Mouse (Mus musculus): ENCODE measurements around the gene Xpnpep3. TPM values are rescaled to one million over a fixed set of nuclear protein-coding genes. Genes with fewer than 3 reads are reported as not detected.
"Not testable (repeated sequence)": the region's sequence is repeated elsewhere in the genome, so short reads cannot be mapped to it uniquely, and the experiment has no call there.

Xpnpep3 gene
- total RNA-seq, 2 experiments from 2014 or later, result 11.7 to 15.2 TPM

DNA sequence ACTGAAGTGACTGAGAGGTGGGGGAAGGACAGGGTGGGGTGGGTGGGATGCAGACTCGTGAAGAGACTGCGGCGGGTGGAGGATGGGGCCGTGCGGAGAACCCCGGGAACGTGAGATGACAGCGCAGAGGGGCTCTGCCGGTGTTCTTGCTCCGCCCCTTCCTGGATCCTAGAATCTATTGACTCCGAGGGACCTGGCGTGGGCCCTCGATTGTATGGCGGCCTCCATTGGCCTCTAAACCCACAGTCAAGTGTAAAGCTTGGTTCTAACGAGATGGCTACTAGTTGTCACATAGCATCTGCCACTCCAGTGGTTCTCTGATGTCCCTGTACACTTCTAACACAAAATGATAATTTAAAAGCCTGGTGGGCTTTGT, 66.8 kb downstream of the Xpnpep3 start:
- intact Hi-C loops (cut with DNase I), result loop anchor here (2.0 kb wide), 1 partner anchor 118 kb away; the partner anchor contains the start of gene Ep300

DNA sequence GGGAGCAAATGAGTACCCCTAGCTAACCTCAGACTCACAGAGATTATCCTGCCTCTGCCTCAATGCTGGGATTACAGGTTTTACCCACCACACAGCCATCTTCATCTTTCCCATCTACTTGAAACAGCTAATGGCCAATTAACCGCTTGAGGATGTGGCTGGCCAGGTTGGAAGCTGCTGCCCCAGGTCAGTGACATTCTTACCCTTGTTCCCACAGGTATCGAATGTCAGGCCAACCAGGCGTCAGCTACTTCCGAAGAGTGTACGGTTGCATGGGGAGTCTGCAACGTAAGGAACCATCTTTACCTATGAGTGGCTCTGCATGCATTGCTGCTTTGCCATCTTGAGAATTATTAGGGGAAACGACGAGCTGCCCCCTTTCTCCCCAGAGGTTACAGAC, 70.8 kb downstream of the Xpnpep3 start:
- intact Hi-C loops (cut with DNase I), result no loop called here
- no peak for DNase-seq (ENCODE audit: low spot score in 2 of 2)

More for the DNA sequence above, 66.8 kb downstream of the Xpnpep3 start:
- no peak for DNase-seq (ENCODE audit: low spot score in 2 of 2)

DNA sequence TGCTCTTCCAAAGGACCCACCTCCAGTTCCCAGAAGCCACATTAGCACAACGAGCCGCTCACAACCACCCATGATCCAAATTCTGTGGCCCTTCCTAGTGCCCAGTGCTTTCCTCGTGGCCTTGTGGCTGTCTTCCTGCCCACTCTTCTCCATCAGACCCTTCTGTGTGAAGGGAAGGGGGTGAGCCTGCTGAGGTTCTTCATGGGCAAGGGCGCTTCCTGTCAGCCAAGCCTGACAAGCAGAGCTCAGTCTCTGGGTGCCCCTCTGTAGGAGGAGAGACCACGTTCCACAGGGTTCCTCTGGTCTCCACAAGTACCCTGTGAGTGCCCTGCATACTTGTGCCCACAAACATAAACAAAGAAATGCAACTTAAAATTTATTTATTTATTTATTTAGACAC, 72.3 kb downstream of the Xpnpep3 start:
- intact Hi-C loops (cut with DNase I), result no loop called here
- DNase-seq (ENCODE audit: low spot score in 2 of 2), result no peak

DNA sequence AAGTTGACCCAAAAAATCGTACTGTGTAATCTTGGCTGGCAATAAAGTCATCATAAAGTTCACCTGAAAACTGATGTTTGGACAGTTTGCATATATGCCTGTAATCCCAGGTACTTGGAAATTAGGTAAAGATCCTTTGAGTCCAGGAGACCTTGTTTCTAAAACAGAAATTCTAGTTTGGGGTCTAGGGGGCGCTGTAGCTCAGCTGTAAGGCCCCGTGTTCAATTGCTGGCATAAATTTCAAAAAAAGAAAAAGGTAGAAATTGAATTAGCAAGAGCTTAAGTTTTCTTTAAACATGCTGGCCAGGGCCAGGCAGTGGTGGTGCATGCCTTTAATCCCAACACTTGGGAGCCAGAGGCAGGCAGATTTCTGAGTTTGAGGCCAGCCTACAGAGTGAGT, 75.7 kb downstream of the Xpnpep3 start:
- intact Hi-C loops (cut with DNase I), result no loop called here
- peak; percentile 28 to 49 for DNase-seq (ENCODE audit: low spot score in 2 of 2)

DNA sequence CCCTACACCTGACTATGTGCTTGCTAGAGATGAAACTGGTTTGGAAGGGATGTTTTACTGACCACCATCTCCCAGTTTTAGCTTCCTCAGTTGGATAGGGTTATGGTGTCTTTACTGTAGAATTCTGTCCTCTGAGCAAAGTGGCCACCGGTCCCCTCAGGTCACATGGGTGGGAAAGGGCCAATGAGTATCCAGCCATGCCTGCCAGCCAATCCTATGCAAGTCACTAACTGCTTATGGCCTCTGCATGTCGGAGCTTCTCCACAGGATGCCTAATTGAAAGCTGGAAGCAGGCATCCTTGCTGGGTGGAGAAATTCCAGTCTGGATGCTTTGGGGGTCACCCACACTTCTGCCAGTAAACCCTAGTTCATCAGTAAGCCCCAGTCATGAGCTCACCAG, 76.7 kb downstream of the Xpnpep3 start:
- intact Hi-C loops (cut with DNase I), result no loop called here
- DNase-seq (ENCODE audit: low spot score in 2 of 2), result no peak

DNA sequence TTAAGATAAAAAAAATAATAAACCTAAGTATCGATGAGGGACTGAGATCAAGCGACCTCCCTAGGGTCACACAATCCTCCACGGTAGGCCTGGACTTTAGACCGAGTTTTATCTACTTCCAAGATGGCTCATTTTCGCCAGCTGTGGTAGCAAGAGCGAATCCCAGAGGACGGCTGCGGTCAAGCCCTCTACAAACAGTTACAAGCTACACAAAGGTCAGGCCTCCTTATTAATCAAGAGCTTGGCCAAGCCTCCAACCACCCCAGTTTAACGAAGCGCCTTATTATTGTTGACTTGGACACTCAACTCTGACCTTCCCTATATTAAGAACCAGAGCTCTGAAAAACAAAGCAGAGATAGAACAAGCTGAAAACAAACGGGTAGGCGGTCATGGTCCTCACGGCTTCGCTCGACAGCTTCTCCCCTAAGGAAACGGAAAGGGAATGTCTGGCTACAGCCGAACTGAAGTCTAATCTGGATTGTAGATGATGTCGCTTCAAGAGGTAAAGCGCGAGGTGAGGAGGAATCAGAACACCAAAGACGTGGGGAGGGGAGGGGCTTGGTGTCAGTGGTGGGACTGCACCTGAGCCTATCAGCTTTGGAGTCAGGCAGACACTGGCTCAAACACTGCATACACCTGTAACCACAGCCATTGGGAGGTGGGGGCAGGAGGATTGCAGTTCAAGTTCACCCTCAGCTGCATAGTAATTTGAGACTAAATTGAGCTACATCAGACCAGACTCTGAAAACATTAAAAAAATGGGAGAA, 79.7 kb downstream of the Xpnpep3 start:
- no peak for DNase-seq (ENCODE audit: low spot score in 2 of 2)
- intact Hi-C loops (cut with DNase I), result no loop called here

DNA sequence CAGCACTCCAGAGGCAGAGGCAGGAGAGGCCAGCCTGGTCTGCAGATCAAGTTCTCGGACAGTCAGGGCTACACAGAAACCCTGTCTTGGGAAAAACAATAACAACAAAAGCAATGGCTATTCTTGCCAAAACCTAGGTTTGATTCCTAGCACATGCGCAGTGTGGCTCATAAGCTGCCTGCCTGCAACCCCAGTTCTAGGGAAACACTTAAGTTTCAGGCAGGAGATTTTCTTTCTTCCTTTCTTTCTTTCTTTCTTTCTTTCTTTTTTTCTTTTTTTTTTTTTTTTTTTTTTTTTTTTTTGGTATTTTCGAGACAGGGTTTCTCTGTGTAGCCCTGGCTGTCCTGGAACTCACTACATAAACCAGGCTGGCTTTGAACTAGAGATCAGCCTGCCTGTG, 80.3 kb downstream of the Xpnpep3 start:
- DNase-seq (ENCODE audit: low spot score in 2 of 2); intact Hi-C loops (cut with DNase I): not testable (repeated sequence)

DNA sequence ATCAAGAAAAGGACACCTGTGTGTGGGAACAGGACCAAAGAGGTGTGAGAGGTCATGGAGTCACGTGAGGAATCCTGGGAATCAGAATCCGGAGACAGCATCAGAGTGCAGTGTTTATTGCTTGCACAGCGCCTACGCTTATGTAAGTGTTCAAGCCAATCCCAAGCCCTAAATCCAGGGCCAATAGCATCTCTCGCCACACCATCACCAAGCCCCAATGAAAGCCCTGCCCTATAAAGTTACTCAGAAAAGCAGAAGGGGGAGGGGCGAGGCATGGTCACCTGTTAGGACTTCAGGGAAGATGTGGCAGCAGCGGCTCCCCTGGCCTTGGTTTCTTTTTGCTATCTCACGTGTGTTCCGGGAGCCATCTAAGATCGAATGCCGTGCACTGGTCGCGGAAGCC, 81.0 kb downstream of the Xpnpep3 start:
- DNase-seq (ENCODE audit: low spot score in 2 of 2), result peak in 1 of 2 experiments; percentile 29
- intact Hi-C loops (cut with DNase I), result no loop called here

DNA sequence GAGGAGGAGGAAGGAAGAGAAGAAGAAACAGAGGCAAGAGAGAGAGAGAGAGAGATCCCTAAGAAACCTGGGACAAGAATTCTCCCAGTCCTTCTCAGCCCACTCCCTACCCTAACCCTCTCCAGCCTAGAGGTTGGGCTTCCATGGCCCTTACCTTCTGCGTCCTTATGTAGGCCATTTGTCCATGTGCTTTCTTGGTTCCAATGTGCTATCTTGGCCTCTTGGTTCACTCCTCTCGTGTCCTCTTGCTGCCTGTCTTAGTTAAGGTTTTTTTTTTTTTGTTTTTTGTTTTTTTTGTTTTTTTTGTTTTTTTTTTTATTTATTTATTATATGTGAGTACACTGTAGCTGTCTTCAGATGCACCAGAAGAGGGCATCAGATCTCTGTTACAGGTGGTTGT, 83.0 kb downstream of the Xpnpep3 start:
- no peak for DNase-seq (ENCODE audit: low spot score in 2 of 2)
- intact Hi-C loops (cut with DNase I), result no loop called here

DNA sequence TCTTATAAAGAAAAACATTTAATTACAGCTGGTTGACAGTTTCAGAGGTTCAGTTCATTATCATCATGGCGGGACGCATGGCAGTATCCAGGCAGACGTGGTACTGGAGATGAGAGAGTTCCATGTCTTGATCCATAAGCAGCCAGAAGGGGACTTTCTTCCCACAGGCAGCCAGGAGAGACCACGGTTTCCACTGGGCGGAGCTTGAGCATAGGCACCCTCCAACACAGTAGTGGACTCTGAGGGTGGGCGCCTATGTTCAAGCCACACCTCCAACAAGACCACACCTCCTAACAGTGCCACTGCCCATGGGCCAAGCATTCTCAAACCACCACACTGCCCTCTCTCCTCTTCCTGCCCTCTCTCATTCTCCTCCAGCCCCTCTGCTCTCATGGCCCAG, 83.8 kb downstream of the Xpnpep3 start:
- intact Hi-C loops (cut with DNase I), result no loop called here
- no peak for DNase-seq (ENCODE audit: low spot score in 2 of 2)

DNA sequence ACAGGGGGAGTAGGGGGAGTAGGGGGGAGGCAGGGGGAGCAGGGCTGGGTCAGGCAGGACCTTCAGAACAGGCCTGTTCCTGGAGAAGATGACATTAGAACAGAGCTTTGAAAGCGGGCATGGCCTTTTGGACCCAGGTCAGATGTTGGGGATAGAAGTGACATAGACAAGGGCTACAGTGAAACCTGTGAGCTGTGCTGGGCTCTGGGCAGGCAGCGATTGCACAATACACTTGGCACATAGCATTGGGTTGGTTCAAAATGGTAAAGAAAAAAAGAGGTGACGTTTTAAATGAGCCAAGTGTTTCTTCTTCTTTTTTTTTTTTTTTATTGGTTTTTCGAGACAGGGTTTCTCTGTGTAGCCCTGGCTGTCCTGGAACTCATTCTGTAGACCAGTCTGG, 85.5 kb downstream of the Xpnpep3 start:
- intact Hi-C loops (cut with DNase I), result no loop called here
- DNase-seq (ENCODE audit: low spot score in 2 of 2), result no peak

DNA sequence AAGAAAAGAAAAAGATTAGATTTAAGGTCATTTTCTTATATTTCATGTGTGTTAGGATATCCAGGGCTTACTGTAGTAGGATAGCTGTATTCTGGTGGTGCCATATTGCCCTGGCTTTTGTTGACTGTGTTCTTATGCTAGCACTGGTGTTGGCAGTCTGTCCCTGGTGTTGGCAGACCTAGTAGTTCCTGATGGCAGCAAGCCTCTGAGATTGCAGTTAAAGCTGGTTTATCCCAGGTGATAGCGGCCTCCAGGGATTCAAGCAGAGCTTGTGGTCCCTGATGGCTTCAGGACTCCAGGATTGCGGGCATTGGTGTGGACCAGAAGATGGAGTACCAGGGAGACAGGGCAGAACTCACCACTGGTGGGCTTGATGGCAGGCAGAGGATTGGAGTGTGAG, 103.5 kb downstream of the Xpnpep3 start:
- DNase-seq (ENCODE audit: low spot score in 2 of 2), result no peak
- intact Hi-C loops (cut with DNase I), result no loop called here

DNA sequence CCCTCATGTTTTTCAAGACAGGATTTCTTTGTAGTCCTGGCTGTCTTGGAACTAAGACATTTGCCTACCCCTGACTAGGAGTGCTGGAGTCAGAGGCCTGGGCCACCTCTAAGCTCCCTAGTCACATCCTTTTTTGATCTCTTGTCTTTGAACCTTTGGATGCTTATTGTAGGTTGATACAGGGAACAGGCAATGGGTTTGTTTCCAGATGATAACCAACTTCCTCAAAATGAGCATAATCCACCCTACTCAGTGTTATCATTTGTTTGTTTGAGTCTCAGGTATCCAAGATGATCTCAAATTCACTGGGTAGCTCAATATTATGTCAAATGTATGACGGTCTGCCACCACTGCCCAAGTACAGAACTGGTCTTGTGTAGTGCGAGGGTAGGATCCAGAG, 104.1 kb downstream of the Xpnpep3 start:
- intact Hi-C loops (cut with DNase I), result no loop called here
- DNase-seq (ENCODE audit: low spot score in 2 of 2), result no peak

Other genes starting within 250 kb of the Xpnpep3 start
- 10 to 100 TPM; 58.0 to 66.8 TPM for gene Mrtfa, start 209.4 kb upstream of the Xpnpep3 start, total RNA-seq (2021)
- gene Mchr1, start 164.6 kb upstream of the Xpnpep3 start, total RNA-seq (2021), result 10 to 100 TPM; 20.9 to 21.0 TPM
- gene Slc25a17, start 39.3 kb upstream of the Xpnpep3 start, total RNA-seq (2021), result 10 to 100 TPM; 48.7 to 51.0 TPM
- 100 to 1,000 TPM; 149 to 161 TPM for gene St13, start 61 bp upstream of the Xpnpep3 start, total RNA-seq (2021)
- not detected for gene Dnajb7, start 8.2 kb downstream of the Xpnpep3 start, total RNA-seq (2021)
- 100 to 1,000 TPM; 128 to 139 TPM for gene Rbx1, start 66.2 kb downstream of the Xpnpep3 start, total RNA-seq (2021)
- gene Ep300, start 185.2 kb downstream of the Xpnpep3 start, total RNA-seq (2021), result 10 to 100 TPM; 57.9 to 58.3 TPM